Mouse (Mus musculus): ENCODE data around the gene Vkorc1. TPM values are rescaled to one million over a fixed set of nuclear protein-coding genes. Genes with fewer than 3 reads are reported as not detected.

Gene Vkorc1
- total and polyA plus RNA-seq, 3 experiments, result 0.25 TPM; not detected in 2

DNA sequence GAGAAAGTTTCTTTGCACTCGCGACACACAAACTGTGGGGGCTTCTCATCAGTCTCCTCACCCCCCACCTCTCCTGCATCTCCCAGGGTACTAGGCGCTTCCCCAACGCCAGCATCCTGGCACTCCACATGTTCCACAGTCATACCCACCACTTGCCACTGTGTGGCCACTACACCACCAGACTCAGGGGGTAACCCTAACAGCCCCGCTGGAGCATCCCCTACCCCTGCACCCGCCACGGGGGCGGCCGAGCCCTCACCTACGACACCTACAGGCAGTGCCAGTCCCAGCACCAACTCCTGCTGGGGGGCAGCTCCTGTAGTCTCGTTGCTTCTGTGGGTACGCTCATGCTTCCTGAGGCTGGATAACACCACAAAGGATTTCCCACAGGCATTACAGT lies 29.0 kb downstream of the Vkorc1 start:
- Histone ChIP-seq H3K79me2 (replicated peaks; ENCODE audit: control insufficient read depth, extremely low read depth, insufficient read depth, poor library complexity, severe bottlenecking) (no peaks in the 10 kb centered on the region; the same call in 1 of the 2 replicates), H3K4me2 (ENCODE audit: insufficient read depth, low read depth, poor library complexity, severe bottlenecking) (no peak overlapping the region), H3K27ac (ENCODE audit: insufficient read depth, low read depth) (no peak overlapping the region), H3K4me1 (ENCODE audit: control insufficient read depth in 1 of 2, insufficient read depth in 2 of 2) (no peaks in the 10 kb centered on the region), H3K9ac (ENCODE audit: insufficient read depth, low read depth) (no peak overlapping the region), H3K27me3 (replicated peaks) (no peaks in the 10 kb centered on the region), H3K36me3 (replicated peaks in 1 of 2; ENCODE audit: control insufficient read depth in 1 of 2, insufficient read depth in 1 of 2, low read length in 1 of 2) (peaks cover 28 to 67% of the 10 kb centered on the region in 2 experiments), H3K9me3 (replicated peaks; ENCODE audit: low read length) (no peaks in the 10 kb centered on the region), H3K4me3 (replicated peaks in 1 of 3; ENCODE audit: low read depth in 2 of 3, low read length in 2 of 3, poor library complexity in 1 of 3) (no peak overlapping the region)
- TF ChIP-seq HCFC1 (IDR thresholded peaks at IDR 0.05; ENCODE audit: low read depth, low read length), result no peak
- no peak for TF ChIP-seq CHD2 (IDR thresholded peaks at IDR 0.05; ENCODE audit: low read length)
- no peak for TF ChIP-seq JUND (conservative IDR thresholded peaks at IDR 0.05; ENCODE audit: low read depth, low read length)
- no peak for TF ChIP-seq ZC3H11A (IDR thresholded peaks at IDR 0.05; ENCODE audit: low read depth, low read length)
- dilution Hi-C loops (cut with MboI; ENCODE audit: extremely low pct_ligation_motif_present, extremely low pct_unique_long_range_greater_than_20kb, low sequenced_read_pairs) (no loop called here), in situ Hi-C loops (cut with MboI; ENCODE audit: low pct_ligation_motif_present, low pct_unique_long_range_greater_than_20kb, low sequenced_read_pairs) (no loop called here)
- DNase-seq (ENCODE audit: extremely low read depth), result no peak

GRCm38 (mm10) chr7:127858258-127858657 lies 37.2 kb downstream of the Vkorc1 start:
- no peaks in the 10 kb centered on the region for H3K79me2 ChIP-seq (replicated peaks; ENCODE audit: control insufficient read depth, extremely low read depth, insufficient read depth, poor library complexity, severe bottlenecking)
- H3K27ac ChIP-seq (ENCODE audit: insufficient read depth, low read depth), result no peak overlapping the region
- no peak overlapping the region for H3K4me3 ChIP-seq (replicated peaks in 1 of 3; ENCODE audit: low read depth in 2 of 3, low read length in 2 of 3, poor library complexity in 1 of 3)
- H3K9me3 ChIP-seq (replicated peaks; ENCODE audit: low read length), result no peaks in the 10 kb centered on the region
- H3K36me3 ChIP-seq (replicated peaks in 1 of 2; ENCODE audit: control insufficient read depth in 1 of 2, insufficient read depth in 1 of 2, low read length in 1 of 2), result peaks cover 0 to 4% of the 10 kb centered on the region in 2 experiments
- H3K4me1 ChIP-seq (ENCODE audit: control insufficient read depth in 1 of 2, insufficient read depth in 2 of 2), result no peaks in the 10 kb centered on the region
- no peak overlapping the region for H3K9ac ChIP-seq (ENCODE audit: insufficient read depth, low read depth)
- DNase-seq (ENCODE audit: extremely low read depth), result no peak
- no peak overlapping the region for H3K4me2 ChIP-seq (ENCODE audit: insufficient read depth, low read depth, poor library complexity, severe bottlenecking)
- dilution Hi-C loops (cut with MboI; ENCODE audit: extremely low pct_ligation_motif_present, extremely low pct_unique_long_range_greater_than_20kb, low sequenced_read_pairs), result no loop called here
- in situ Hi-C loops (cut with MboI; ENCODE audit: low pct_ligation_motif_present, low pct_unique_long_range_greater_than_20kb, low sequenced_read_pairs), result no loop called here
- TF ChIP-seq MYC (IDR thresholded peaks at IDR 0.05; ENCODE audit: low read depth, low read length), result no peak
- TF ChIP-seq ZNF384 (IDR thresholded peaks at IDR 0.05; ENCODE audit: low read depth, low read length), result no peak
- TF ChIP-seq IRF4 (IDR thresholded peaks at IDR 0.05; ENCODE audit: low read depth, low read length), result no peak
- TF ChIP-seq CTCF (conservative IDR thresholded peaks at IDR 0.05 in 1 of 2, IDR thresholded peaks at IDR 0.05 in 1 of 2; ENCODE audit: low read depth in 2 of 2, low read length in 2 of 2), result no peak
- no peak for TF ChIP-seq ETS1 (conservative IDR thresholded peaks at IDR 0.05; ENCODE audit: low read depth, low read length)
- no peak for TF ChIP-seq RAD21 (IDR thresholded peaks at IDR 0.05; ENCODE audit: low read depth, low read length)
- TF ChIP-seq USF1 (IDR thresholded peaks at IDR 0.05; ENCODE audit: low read depth, low read length), result no peak
- no peak for TF ChIP-seq BHLHE40 (IDR thresholded peaks at IDR 0.05; ENCODE audit: low read depth, low read length)
- no peaks in the 10 kb centered on the region for H3K27me3 ChIP-seq (replicated peaks)

- in situ Hi-C loops (cut with MboI; ENCODE audit: low pct_ligation_motif_present, low pct_unique_long_range_greater_than_20kb, low sequenced_read_pairs) (no loop called here), dilution Hi-C loops (cut with MboI; ENCODE audit: extremely low pct_ligation_motif_present, extremely low pct_unique_long_range_greater_than_20kb, low sequenced_read_pairs) (no loop called here)
- no peak for DNase-seq (ENCODE audit: extremely low read depth)
- Histone ChIP-seq H3K79me2 (replicated peaks; ENCODE audit: control insufficient read depth, extremely low read depth, insufficient read depth, poor library complexity, severe bottlenecking) (no peaks in the 10 kb centered on the region), H3K27ac (ENCODE audit: insufficient read depth, low read depth) (no peak overlapping the region), H3K9ac (ENCODE audit: insufficient read depth, low read depth) (no peak overlapping the region), H3K36me3 (replicated peaks in 1 of 2; ENCODE audit: control insufficient read depth in 1 of 2, insufficient read depth in 1 of 2, low read length in 1 of 2) (peaks cover 19 to 44% of the 10 kb centered on the region in 2 experiments), H3K4me3 (replicated peaks in 1 of 3; ENCODE audit: low read depth in 2 of 3, low read length in 2 of 3, poor library complexity in 1 of 3) (no peak overlapping the region), H3K9me3 (replicated peaks; ENCODE audit: low read length) (no peaks in the 10 kb centered on the region), H3K27me3 (replicated peaks) (no peaks in the 10 kb centered on the region), H3K4me2 (ENCODE audit: insufficient read depth, low read depth, poor library complexity, severe bottlenecking) (no peak overlapping the region), H3K4me1 (ENCODE audit: control insufficient read depth in 1 of 2, insufficient read depth in 2 of 2) (no peaks in the 10 kb centered on the region)
- TF ChIP-seq MAFK (IDR thresholded peaks at IDR 0.05; ENCODE audit: insufficient replicate concordance, low read length) (no peak), ZC3H11A (IDR thresholded peaks at IDR 0.05; ENCODE audit: low read depth, low read length) (no peak), USF1 (IDR thresholded peaks at IDR 0.05; ENCODE audit: low read depth, low read length) (no peak), SMC3 (IDR thresholded peaks at IDR 0.05; ENCODE audit: low read depth, low read length) (no peak), KAT2A (IDR thresholded peaks at IDR 0.05; ENCODE audit: insufficient replicate concordance, low read length) (no peak)
Measured at GRCm38 (mm10) chr7:127850906-127851305, 44.5 kb downstream of the Vkorc1 start.

Data from CH12.LX (cell line).